Mouse (Mus musculus) liver, embryonic 15.5 days (tissue): ENCODE results near the gene Wipf2. TPM values are rescaled to one million over a fixed set of nuclear protein-coding genes. Genes with fewer than 3 reads are reported as not detected.

Source experiments
- polyA plus RNA-seq: library from polyadenylated mRNA; unstranded; fragments of >200 nt; fragmentation: Nextera tagmentation; extraction: Ambion mirVana; gene quantifications from 2 replicates; pipeline ENCODE4 v1.2.1, GENCODE M21; 2015

Wipf2 gene
- polyA plus RNA-seq, 1 experiment from 2014 or later, result 1.2 TPM

Other genes with a start within 250 kb of the Wipf2 start
- 0.38 and 0.44 TPM in 2 replicates for gene Gm12355, start 238.0 kb upstream of the Wipf2 start, polyA plus RNA-seq
- not detected in 2 replicates for gene Gsdma3, start 237.3 kb upstream of the Wipf2 start, polyA plus RNA-seq
- not detected in 2 replicates for gene Gsdma2, start 216.9 kb upstream of the Wipf2 start, polyA plus RNA-seq
- not detected in 2 replicates for gene Gsdma, start 199.3 kb upstream of the Wipf2 start, polyA plus RNA-seq
- 102 and 109 TPM in 2 replicates for gene Psmd3, start 181.1 kb upstream of the Wipf2 start, polyA plus RNA-seq
- gene Csf3, start 162.4 kb upstream of the Wipf2 start, polyA plus RNA-seq, result not detected in 2 replicates
- 24.2 and 27.7 TPM in 2 replicates for gene Med24, start 134.2 kb upstream of the Wipf2 start, polyA plus RNA-seq
- 7.2 and 7.6 TPM in 2 replicates for gene Thra, start 123.0 kb upstream of the Wipf2 start, polyA plus RNA-seq
- gene Nr1d1, start 88.3 kb upstream of the Wipf2 start, polyA plus RNA-seq, result 0.63 and 0.85 TPM in 2 replicates
- gene Msl1, start 68.1 kb upstream of the Wipf2 start, polyA plus RNA-seq, result 5.2 and 5.8 TPM in 2 replicates
- 14.4 and 16.2 TPM in 2 replicates for gene Casc3, start 58.7 kb upstream of the Wipf2 start, polyA plus RNA-seq
- 0.24 and 0.28 TPM in 2 replicates for gene Rapgefl1, start 26.9 kb upstream of the Wipf2 start, polyA plus RNA-seq
- 54.6 and 58.0 TPM in 2 replicates for gene Cdc6, start 44.2 kb downstream of the Wipf2 start, polyA plus RNA-seq
- gene Rara, start 64.2 kb downstream of the Wipf2 start, polyA plus RNA-seq, result 4.4 and 4.5 TPM in 2 replicates
- not detected in 2 replicates for gene Gjd3, start 119.4 kb downstream of the Wipf2 start, polyA plus RNA-seq
- 182 and 184 TPM in 2 replicates for gene Top2a, start 160.6 kb downstream of the Wipf2 start, polyA plus RNA-seq
- gene Igfbp4, start 177.6 kb downstream of the Wipf2 start, polyA plus RNA-seq, result 249 and 305 TPM in 2 replicates
- gene Tns4, start 225.7 kb downstream of the Wipf2 start, polyA plus RNA-seq, result 0.29 and 0.46 TPM in 2 replicates